Mouse (Mus musculus) lung, adult 2 months (tissue): ENCODE measurements around the gene Itga9.

Experiments used
- CTCF ChIP-seq: fragments of 200-500 bp; IDR thresholded peaks from 2 replicates; pipeline ENCODE4 v1.5.1; 2011; ENCODE audit warnings: mild to moderate bottlenecking, low read length, control low read depth; ENCODE audit not compliant: insufficient read depth
- POLR2A ChIP-seq: fragments of 200-500 bp; IDR thresholded peaks from 2 replicates; pipeline ENCODE4 v1.6.1; 2011; ENCODE audit warnings: low read depth, mild to moderate bottlenecking, control low read depth, low read length, borderline replicate concordance; ENCODE audit errors: extremely low read depth

DNA sequence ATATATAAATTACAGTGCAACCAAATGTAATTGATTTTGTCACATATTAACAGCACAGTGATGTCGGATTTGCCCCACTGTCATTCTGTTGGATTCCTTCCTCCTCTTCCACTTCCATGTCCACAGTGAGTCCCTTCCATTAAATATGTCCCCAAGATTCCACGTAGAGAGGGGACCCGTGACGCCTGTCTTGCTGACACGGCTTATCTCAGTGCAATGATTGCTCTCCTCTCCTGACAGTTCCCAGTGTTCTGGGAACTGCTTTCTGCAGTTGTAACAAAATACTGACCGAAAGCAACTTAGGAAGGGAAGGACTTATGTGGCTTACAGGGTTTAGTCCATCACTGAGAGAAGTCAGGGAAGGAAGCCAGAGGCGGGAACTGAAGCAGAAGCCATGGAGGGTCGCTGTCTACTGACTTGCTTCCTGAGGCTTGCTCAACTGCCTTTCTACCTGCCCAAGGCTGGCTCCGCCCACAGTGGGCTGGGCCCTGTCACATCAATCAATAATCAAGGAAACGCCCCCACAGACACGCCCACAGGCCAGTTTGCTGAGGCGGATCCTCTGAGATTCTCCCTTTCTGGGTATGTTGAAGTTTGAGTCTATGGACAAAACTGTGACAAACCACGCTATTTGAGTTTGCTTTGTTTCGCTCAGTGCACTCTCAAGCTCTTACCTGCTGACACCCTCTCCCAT, 99.0 kb downstream of the Itga9 start:
- TF ChIP-seq CTCF (no peak), POLR2A (no peak)
